Mouse (Mus musculus) forebrain, embryonic 16.5 days (tissue): ENCODE measurements at regions not wholly inside any gene's neighbourhood (a gene's known extent, or its start where the extent isn't known, plus 50 kb on each side); places are given as distances from the start of the nearest gene placed in this dataset.

Source experiments
- ATAC-seq: fragments of 200-750 bp; cut with Nextera tagmentation; 2 replicates; pipeline ENCODE4 v1.8.0; 2017; ENCODE audit warnings: mild to moderate bottlenecking, moderate library complexity
- H3K27ac ChIP-seq: fragments of 300-500 bp; sonication (generic); 2 replicates; pipeline ENCODE4 v1.5.1; 2014; ENCODE audit warnings: low read length, control low read depth
- H3K27me3 ChIP-seq: fragments of 300-500 bp; sonication (generic); replicated peaks from 2 replicates; pipeline ENCODE4 v1.6.1; 2014; ENCODE audit warnings: low read length; ENCODE audit not compliant: control insufficient read depth, insufficient read depth
- H3K36me3 ChIP-seq: fragments of 300-500 bp; sonication (generic); 2 replicates; pipeline ENCODE4 v1.6.1; 2014; ENCODE audit not compliant: control insufficient read depth, insufficient read depth
- H3K4me1 ChIP-seq: fragments of 300-500 bp; sonication (generic); replicated peaks from 2 replicates; pipeline ENCODE4 v1.6.1; 2014; ENCODE audit warnings: low read length; ENCODE audit not compliant: control insufficient read depth, insufficient read depth
- H3K4me2 ChIP-seq: fragments of 300-500 bp; sonication (generic); 2 replicates; pipeline ENCODE4 v1.6.1; 2014; ENCODE audit warnings: mild to moderate bottlenecking, low read length, control low read depth
- H3K4me3 ChIP-seq: fragments of 300-500 bp; sonication (generic); replicated peaks from 2 replicates; pipeline ENCODE4 v1.5.1; 2014; ENCODE audit warnings: mild to moderate bottlenecking, low read length, control low read depth
- H3K9ac ChIP-seq: fragments of 300-500 bp; sonication (generic); replicated peaks from 2 replicates; pipeline ENCODE4 v1.6.1; 2014; ENCODE audit warnings: low read depth, low read length, control low read depth
- H3K9me3 ChIP-seq: fragments of 300-500 bp; sonication (generic); 2 replicates; pipeline ENCODE4 v1.6.1; 2016; ENCODE audit warnings: low read length; ENCODE audit not compliant: control insufficient read depth
- WGBS: fragments of 180-500 bp; shearing (Covaris S2); extraction: QIAGEN DNeasy Blood & Tissue Kit; methylation state at CpG from one replicate; pipeline ENCODE4 v1.1.7; 2014; 5-methylcytosine and 5-hydroxymethylcytosine counted together

DNA sequence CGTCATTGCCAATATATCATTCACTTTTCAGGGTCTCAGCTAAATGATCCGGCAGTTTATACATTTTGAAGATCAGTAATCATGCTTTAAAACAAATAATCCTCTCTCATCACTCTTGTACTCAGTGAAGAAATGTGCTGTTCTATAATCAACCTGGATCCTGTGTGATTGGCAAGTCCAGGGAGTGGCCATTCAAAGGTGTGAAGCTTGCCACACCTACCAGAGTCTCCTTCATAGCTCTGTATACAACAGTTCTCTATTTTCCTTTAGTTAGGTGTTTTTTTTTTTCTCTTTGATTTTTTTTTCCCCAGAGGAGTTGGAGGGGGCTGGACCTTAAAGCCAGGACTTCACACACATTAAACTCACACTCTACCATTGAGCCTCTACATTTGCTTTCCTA lies 92.7 kb upstream of the Mon1b start:
- Histone ChIP-seq H3K27ac (no peak overlapping the region), H3K9me3 (no peaks in the 10 kb centered on the region), H3K27me3 (no peaks in the 10 kb centered on the region), H3K4me2 (no peak overlapping the region), H3K4me3 (no peak overlapping the region), H3K4me1 (no peaks in the 10 kb centered on the region; the same call in 1 of the 2 replicates), H3K9ac (no peak overlapping the region), H3K36me3 (no peaks in the 10 kb centered on the region)
- WGBS: 93% methylated on average over 2 of the region's 2 CpGs
- ATAC-seq: no peak

DNA sequence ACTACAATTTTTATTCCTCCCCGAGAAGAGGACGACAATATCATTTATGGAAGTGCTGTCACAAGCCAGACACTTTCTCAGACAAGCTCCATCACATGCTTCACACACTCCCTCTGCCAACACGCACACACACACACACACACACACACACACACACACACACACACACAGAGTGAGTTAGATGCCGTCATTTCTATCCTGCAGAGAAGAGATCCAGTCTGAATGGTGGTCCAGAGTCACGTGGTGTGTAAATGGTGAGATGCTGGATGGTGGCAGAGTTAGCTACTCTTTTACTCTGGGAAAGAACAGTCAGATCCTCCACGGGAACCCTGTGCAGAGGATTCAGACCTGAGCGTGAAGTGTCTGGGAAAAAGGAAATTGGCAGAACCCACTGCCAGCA lies 86.2 kb upstream of the Mon1b start:
- Histone ChIP-seq H3K36me3 (no peaks in the 10 kb centered on the region), H3K27ac (no peak overlapping the region), H3K4me3 (no peak overlapping the region), H3K9ac (no peak overlapping the region), H3K4me2 (peak overlapping the region; percentile 14; the same call in 1 of the 2 replicates), H3K9me3 (no peaks in the 10 kb centered on the region), H3K4me1 (peaks cover 4% of the 10 kb centered on the region), H3K27me3 (no peaks in the 10 kb centered on the region)
- 0 out of 2 replicates have a peak, but pooled peaks have one; percentile 45 for ATAC-seq
- 64% methylated on average over 7 of the region's 7 CpGs for WGBS

DNA sequence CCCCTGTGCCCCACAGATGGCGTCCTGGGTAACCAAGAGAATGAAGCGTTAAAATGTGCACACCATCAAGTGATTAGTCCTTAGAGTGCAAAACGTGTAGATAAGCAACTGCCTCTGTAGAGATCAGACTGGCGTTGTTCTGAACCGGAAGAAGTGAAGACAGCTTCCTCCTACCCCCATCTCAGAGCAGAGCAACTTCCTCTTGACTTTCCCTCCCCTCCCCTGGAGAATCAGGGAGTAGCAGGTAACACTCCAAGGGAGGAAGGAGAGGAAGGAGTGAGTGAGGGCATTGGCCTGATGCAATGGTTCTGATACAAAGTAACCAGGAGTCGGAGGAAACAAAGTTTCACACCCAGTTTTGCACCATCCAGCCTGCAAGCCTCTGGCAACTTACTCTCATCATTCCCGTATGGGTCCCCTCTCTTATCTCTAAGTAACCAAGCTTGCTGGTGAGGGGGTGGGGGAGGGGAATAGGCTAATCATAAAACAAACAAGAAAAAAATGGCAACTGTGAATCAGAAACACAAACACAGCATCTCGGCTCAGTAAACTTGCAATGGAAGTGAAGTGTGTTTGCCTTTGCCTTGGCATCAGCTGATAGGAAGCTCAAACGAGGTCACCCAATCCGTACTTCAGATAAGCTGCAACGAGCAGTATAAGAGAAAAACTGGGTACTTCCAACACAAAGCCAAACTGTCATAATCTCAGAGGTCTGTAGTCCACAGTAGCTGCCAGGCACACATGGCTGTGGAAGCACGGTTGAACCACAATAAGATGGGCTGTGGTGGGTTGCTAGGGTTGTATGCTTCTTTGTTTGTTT lies 83.7 kb upstream of the Mon1b start:
- H3K9ac ChIP-seq: no peak overlapping the region
- no peak overlapping the region for H3K4me2 ChIP-seq
- no peak overlapping the region for H3K27ac ChIP-seq
- ATAC-seq: no peak
- no peaks in the 10 kb centered on the region for H3K36me3 ChIP-seq
- H3K27me3 ChIP-seq: no peaks in the 10 kb centered on the region
- H3K4me3 ChIP-seq: no peak overlapping the region
- H3K9me3 ChIP-seq: no peaks in the 10 kb centered on the region
- H3K4me1 ChIP-seq: peaks cover 15% of the 10 kb centered on the region
- WGBS: 72% methylated on average over 12 of the region's 12 CpGs

DNA sequence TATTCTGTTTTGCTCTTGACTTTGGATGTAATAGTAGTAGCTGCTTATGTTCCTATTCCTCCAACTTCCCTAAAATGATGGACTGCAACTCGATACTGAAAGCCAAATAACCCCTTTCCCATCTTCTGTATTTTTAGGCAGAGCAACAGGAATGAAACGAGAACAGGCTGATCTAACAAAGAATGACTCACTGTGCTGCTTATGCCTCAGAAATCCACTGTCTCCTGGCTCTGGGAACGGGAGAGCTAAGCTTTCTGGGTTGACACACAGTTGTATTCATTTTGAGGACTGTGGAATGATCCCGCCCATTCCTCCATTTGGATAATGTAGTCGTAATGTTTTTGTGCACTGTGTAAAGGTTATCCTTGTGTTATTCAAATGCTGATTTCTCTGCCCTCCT lies 82.6 kb upstream of the Mon1b start:
- H3K9me3 ChIP-seq: no peaks in the 10 kb centered on the region
- H3K27me3 ChIP-seq: no peaks in the 10 kb centered on the region
- H3K4me3 ChIP-seq: no peak overlapping the region
- H3K36me3 ChIP-seq: no peaks in the 10 kb centered on the region
- WGBS: 42% methylated on average over 5 of the region's 5 CpGs
- no peak overlapping the region for H3K4me2 ChIP-seq
- no peak for ATAC-seq
- H3K4me1 ChIP-seq: peaks cover 15% of the 10 kb centered on the region
- H3K27ac ChIP-seq: no peak overlapping the region
- no peak overlapping the region for H3K9ac ChIP-seq

DNA sequence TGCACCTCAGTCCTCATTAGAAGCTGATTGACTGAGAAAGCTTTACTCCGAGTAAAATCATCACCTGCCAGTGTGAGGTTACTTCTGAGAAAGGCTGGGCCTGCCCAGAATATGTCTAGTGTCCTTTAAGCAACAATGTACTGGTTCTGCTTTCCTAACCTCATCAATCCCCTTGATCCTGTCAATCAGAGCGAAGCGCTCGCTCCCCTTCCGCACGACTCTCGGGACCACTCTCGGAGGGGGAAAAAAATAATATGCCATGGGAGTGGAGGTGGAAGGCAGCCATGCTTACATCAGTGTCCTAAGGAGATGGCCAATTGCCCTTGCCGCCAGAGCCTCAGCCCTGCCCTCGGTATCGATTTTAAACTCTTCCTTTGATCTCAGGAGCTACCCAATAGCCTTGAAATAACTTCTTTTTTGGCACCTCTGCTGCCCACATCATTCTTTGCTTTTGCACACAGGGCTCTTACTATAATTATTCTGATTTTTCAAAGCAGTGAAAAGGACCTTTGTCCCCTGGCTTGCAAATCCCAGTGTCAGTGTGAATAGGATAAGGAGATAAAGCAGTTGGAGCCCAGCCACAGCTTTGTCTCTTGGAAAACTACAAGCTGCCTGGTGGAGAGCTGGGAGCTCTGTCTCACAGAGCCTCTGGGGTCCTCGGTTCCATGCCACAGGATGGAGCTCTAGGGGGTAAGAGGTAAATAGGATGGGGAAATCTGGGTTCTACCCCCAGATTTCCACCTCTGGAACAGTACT lies 80.5 kb upstream of the Mon1b start:
- 6% methylated on average over 12 of the region's 12 CpGs for WGBS
- peak overlapping the region; percentile 7 for H3K9ac ChIP-seq
- no peak overlapping the region for H3K27ac ChIP-seq
- no peaks in the 10 kb centered on the region for H3K36me3 ChIP-seq
- peaks cover 12% of the 10 kb centered on the region for H3K4me1 ChIP-seq
- ATAC-seq: peak; percentile 48
- H3K27me3 ChIP-seq: no peaks in the 10 kb centered on the region
- H3K9me3 ChIP-seq: no peaks in the 10 kb centered on the region
- peak overlapping the region; percentile 50 for H3K4me2 ChIP-seq
- peak overlapping the region; percentile 21 for H3K4me3 ChIP-seq

DNA sequence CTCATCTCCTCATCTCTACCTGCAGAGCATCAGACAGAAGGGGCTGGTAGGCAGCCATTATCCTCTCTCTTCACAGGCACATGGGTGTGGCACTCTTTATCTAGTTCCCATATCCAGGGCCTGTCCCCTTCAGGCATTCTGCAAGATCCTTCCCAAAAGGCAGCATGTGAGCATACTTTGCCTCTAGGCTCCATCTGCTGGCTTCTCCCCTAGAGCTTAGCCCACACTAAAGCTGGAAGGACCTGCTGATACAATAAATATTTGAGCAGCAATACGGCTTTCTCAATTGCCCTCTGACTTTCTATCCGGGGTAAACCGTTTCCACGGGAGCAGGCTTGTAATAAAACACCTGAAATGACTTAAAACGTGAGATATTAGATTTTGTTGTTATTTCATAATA lies 78.4 kb upstream of the Mon1b start:
- Histone ChIP-seq H3K27ac (no peak overlapping the region), H3K4me1 (peaks cover 12% of the 10 kb centered on the region), H3K9me3 (no peaks in the 10 kb centered on the region), H3K36me3 (no peaks in the 10 kb centered on the region), H3K27me3 (no peaks in the 10 kb centered on the region), H3K9ac (no peak overlapping the region), H3K4me3 (no peak overlapping the region), H3K4me2 (no peak overlapping the region)
- ATAC-seq: no peak
- WGBS: 87% methylated on average over 5 of the region's 5 CpGs

DNA sequence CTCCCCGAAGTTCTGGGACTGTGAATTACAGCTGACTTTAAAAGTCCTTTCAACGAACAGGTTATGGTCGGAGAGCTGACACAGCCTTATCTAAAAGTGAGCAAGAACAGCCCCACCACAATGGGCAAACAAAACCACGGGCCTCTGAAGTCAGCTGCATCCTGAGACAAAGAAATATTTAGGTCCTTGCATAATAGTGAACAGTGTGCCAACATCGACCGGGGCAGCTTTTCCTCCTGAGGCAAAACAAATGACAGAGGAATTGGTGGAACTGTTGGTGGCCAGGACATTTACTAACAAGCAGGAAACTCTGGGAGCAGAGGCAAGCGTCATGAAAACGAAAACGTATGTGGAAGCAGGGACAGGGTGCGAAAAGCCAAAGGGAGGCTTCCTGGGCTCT lies 54.3 kb upstream of the Mon1b start:
- 53% methylated on average over 10 of the region's 10 CpGs for WGBS
- H3K36me3 ChIP-seq: no peaks in the 10 kb centered on the region
- H3K27ac ChIP-seq: no peak overlapping the region
- no peak for ATAC-seq
- peaks cover 5% of the 10 kb centered on the region for H3K4me1 ChIP-seq
- no peak overlapping the region for H3K9ac ChIP-seq
- no peak overlapping the region for H3K4me2 ChIP-seq
- H3K9me3 ChIP-seq: no peaks in the 10 kb centered on the region
- no peak overlapping the region for H3K4me3 ChIP-seq
- no peaks in the 10 kb centered on the region for H3K27me3 ChIP-seq

DNA sequence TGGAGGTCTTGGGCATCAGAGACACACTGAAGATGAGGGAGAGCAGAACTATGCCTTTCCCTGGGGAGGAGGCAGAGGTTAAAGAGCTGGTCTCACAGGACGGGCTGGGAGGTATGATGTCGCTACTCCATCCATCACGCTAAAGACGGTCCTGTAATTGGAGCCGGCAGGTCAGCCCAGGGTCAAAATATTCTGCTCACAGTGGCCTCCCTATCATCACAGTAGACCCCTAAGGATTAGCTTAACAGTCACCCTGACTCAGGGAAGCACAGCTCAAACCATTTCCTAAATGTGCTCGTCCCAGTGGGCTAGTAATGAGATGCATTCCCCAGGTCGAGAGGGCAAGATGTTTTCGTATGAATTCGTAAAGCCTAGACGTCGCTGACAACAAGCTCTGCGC lies 53.7 kb upstream of the Mon1b start:
- Histone ChIP-seq H3K27me3 (no peaks in the 10 kb centered on the region), H3K4me3 (no peak overlapping the region), H3K4me2 (no peak overlapping the region), H3K4me1 (peaks cover 5% of the 10 kb centered on the region), H3K9ac (no peak overlapping the region), H3K27ac (no peak overlapping the region), H3K36me3 (no peaks in the 10 kb centered on the region), H3K9me3 (no peaks in the 10 kb centered on the region)
- no peak for ATAC-seq
- WGBS: 44% methylated on average over 12 of the region's 12 CpGs

DNA sequence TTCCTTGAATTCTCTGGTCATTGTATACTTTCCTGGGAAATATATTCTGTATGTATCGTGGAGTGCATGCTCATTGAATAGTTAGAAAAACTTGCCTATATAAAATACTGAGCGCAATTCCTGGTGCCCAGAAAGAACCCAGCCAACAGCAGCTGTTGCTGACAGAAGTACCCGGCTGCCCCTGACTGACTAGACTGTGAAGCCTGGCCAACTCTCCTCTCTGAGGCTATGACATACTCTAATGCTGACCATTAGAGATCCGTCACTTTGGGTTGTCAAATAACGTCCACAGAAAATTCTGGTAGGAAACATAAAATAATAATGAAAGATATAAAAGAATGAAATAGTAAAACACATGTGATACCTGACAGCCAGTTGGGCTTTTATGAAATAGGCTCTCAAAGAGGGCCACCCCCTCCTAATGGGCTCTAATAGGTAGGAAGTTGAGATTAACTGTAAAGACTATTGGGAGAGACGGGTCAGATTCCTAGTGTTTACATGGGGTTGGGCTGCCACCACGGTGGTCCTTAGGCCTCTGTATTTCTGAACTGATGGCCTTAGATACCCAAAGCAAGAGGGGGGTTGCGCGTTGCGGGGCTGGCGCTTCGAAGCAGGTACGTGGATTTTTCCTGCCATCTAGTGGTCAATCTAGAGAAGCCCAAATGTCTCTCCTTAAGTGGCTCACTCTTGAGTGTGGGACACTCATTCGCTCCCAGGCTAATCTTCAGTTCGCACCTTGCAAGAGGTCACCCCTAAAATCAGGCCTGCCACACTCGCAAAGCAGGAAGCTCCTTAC lies 53.0 kb upstream of the Mon1b start:
- Histone ChIP-seq H3K4me2 (no peak overlapping the region), H3K4me1 (peaks cover 5% of the 10 kb centered on the region), H3K4me3 (no peak overlapping the region), H3K9me3 (no peaks in the 10 kb centered on the region), H3K27ac (no peak overlapping the region), H3K36me3 (no peaks in the 10 kb centered on the region), H3K9ac (no peak overlapping the region), H3K27me3 (no peaks in the 10 kb centered on the region)
- ATAC-seq: peak; percentile 80
- WGBS: 21% methylated on average over 16 of the region's 16 CpGs
